Mouse (Mus musculus): ENCODE data around the gene Vmn2r72.

Gene Vmn2r72

GRCm38 (mm10) chr7:85754997-85755396, at the start of gene Vmn2r72:
Gene Vmn2r72 (minus strand): TSS chr7:85755097.
- no peak for DNase-seq

Data from lung, postnatal 10 days (tissue).